Mouse (Mus musculus) erythroblast, embryonic 14.5 days (primary cell): ENCODE measurements at regions not wholly inside any gene's neighbourhood (a gene's known extent, or its start where the extent isn't known, plus 50 kb on each side); places are given as distances from the start of the nearest gene placed in this dataset.

Experiments used
- GATA1 ChIP-seq: IDR thresholded peaks from 2 replicates; pipeline ENCODE4 v1.6.1; 2012; ENCODE audit warnings: low read length, inconsistent platforms, mixed read lengths
- TAL1 ChIP-seq: IDR thresholded peaks from 3 replicates; pipeline ENCODE4 v1.6.1; 2012; ENCODE audit warnings: low read length, inconsistent platforms, mixed read lengths

GRCm38 (mm10) chr1:185727749-185728148 is 273.1 kb downstream of the Slc30a10 start:
- no peak for TF ChIP-seq TAL1
- no peak for TF ChIP-seq GATA1
